Mouse (Mus musculus) forelimb bud, embryonic 11.5 days (tissue): Measurements from ENCODE around the gene Ireb2.
"Not testable (repeated sequence)": the region's sequence is repeated elsewhere in the genome, so short reads cannot be mapped to it uniquely, and the experiment has no call there.

Source experiments
- DNase-seq: peaks from one replicate; pipeline ENCODE4 v3.0.0-alpha.2; 2012; ENCODE audit warnings: low read depth, low spot score

The Ireb2 gene

DNA sequence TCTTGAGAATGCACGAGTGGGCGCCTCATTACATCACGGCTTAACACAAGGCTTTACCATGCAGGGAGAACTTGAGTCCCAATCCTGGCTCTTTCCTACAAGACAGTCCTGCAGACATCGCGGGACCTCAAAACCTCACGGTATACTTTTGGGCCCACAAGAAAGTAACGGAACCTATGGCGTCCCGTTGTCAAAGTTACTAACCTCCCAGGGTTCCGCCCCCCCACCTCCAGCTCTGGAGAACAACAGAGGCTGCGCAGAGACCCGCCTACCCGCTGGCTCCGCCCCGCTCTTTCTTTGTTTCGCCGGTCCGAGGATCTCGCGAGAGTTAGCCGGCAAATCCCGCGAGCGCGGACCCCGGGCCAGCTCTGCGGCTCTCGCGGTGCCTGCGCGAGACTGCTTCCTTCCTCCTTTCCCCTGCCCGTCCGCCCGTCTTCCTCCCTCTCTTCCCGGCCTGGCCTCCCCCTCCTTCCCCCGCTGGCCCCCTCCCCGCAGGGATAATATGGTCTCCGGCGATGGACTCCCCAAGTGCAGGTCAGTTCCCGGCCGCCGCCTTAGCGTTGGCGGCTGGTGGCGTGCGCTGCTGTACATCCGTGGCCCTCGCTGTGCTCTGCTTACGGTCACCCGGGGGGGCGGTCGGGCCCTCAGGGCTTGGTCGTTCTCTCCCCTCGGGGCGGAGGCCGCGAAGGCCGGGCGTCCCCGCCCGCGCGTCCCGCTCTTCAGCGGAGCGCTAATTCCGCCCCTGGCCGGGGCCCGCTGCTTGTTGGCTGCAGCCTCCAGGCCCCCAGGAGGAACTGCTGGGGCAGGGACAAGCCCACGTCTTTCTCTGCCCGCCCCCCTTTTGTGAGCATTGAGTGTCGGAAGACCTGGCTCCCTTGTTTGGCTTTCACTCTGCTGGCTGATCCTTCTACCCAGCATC is at the start of gene Ireb2:
Gene Ireb2 (plus strand): TSS at position 427 of the 919 bp plus-strand sequence.
- DNase-seq, result peak; percentile 99

GRCm38 (mm10) chr9:54816508-54817201 is 46.9 kb upstream of the Ireb2 start:
- DNase-seq, result peak; percentile 62

- peak; percentile 60 for DNase-seq
These were observed 42.0 kb upstream of the Ireb2 start for GRCm38 (mm10) chr9:54821442-54822100.

DNA sequence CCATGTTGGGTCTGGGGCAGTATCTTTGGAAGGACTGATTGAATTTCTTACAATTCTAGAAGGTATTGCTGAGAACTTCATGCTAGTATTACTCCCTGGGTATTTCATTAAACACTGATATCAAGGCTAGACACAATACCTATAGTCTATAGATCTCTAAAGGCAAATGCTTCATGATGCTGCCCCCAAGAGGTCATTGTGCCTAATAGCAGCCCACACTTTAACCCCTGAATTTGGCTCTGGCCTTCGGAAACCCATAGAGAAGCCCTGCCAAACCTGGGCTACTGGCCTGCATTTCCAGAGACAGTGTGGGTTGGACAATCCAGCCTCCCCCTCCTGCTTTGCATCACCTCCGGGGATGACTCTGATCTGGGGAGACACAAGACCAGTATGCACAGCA is 33.8 kb upstream of the Ireb2 start:
- peak; percentile 40 for DNase-seq

GRCm38 (mm10) chr9:54830624-54831023 is 33.0 kb upstream of the Ireb2 start:
- peak; percentile 49 for DNase-seq

- no peak for DNase-seq
These were observed 29.8 kb upstream of the Ireb2 start for GRCm38 (mm10) chr9:54833831-54834230.

DNA sequence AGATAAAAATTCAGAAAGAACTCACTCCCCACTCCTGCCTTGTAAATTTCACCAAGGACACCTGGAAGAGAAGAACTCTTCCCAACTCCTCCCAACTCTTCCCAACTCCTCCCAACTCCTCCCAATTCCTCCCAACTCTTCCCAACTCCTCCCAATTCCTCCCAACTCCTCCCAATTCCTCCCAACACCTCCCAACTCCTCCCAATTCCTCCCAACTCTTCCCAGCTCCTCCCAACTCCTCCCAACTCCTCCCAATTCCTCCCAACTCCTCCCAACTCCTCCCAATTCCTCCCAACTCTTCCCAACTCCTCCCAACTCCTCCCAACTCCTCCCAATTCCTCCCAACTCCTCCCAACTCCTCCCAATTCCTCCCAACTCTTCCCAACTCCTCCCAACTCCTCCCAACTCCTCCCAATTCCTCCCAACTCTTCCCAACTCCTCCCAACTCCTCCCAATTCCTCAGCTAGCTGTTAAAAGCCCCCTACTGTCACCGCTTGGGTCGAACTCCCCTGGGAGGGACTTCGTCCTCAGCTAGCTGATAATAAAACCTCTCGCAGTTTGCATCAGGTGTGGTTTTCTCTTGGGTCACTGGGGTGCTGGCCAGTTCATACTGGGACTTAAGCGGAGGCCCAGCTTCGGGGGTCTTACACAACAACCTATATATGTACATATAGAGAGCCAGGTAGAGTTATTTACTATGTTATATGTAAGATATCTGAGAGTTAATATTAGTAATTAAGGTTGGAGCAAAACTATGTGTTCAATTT is 27.5 kb upstream of the Ireb2 start:
- DNase-seq, result not testable (repeated sequence)

DNA sequence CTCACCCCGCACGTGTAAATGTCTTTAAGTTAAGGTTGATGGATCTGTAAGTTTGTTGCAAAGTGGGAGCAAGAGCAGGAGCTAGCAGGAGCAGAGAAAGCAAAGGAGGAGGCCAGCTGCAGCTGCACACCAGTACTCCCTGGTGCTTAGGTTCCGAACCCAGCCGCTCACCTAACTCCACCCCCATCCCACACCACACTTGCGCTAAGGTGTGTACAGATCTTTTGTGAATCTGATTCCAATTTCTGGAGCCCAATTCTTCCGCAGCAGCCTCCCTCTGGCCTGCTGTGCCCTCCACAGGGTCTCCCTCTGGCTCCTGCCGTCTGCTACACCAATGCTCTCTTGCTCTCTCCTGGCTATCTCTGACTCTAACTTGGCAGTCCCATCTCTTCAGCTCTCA is 25.8 kb upstream of the Ireb2 start:
- DNase-seq, result no peak

GRCm38 (mm10) chr9:54840145-54840544 is 23.4 kb upstream of the Ireb2 start:
- DNase-seq, result no peak

GRCm38 (mm10) chr9:54842311-54842710 is 21.3 kb upstream of the Ireb2 start:
- DNase-seq, result no peak

- no peak for DNase-seq
These were observed 19.7 kb upstream of the Ireb2 start for GRCm38 (mm10) chr9:54843887-54844286.

DNA sequence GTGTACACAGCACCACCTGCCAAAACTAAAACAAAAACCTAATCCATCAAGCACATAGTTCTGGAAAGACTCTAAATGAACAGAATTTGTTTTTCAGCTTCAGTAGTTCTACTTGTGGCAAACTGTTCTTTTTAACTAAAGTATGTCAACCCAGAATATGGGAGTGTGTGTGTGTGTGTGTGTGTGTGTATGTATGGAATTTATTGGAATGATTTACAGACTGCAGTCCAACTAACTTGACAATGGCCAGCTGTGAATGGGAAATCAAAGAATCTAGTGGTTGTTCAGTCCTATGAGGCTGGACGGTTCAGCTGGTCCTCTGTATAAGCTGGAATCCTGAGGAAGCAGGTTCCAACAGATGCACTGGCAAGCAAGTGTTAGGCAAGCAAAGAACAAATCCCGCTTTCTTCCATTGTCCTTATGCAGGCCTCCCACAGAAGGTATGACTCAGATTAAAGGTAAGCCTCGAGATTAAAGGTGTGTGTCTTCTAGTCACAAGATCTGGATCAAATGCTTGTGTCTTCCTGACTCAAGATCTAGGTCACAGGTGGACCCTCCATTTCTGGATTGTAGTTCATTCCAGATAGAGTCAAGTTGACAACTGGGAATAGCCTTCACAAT is 18.9 kb upstream of the Ireb2 start:
- DNase-seq, result peak; percentile 37

GRCm38 (mm10) chr9:54848203-54848602 is 15.4 kb upstream of the Ireb2 start:
- DNase-seq, result no peak

DNA sequence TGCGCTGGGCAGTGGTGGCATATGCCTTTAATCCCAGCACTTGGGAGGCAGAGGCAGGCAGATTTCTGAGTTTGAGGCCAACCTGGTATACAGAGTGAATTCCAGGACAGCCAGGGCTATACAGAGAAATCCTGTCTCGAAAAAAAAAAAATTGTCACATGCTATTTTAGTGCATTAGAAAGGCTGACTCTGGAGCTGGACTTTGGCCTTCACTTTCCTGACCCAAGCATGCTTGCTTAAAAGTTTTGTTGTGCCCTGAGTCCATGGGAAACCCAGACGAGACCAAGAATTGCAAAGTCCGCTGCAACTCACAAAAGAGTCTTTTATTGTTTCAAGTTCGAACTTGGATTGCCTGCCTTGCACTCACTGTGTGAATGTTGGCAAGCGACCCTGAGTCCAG is 10.6 kb upstream of the Ireb2 start:
- DNase-seq, result not testable (repeated sequence)

DNA sequence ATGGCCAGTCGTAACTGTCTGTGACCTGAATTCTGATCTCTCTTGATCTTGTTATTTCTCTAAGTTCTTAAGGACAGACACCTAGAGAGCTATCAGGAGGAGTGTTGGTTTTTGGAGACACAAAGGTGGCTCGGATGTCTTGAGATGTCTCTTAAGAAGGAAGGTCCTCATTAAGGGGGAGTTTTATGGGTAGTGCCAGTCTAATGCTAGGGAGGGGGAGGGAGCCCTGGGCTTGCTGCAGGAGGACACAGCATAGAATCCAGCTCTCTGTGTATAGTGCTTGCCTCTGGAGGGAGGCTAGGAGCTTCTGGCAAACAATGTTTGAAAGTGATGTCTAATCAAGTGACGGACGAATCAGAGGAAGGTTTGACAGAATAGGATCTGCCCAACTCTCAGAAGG is 10.0 kb upstream of the Ireb2 start:
- DNase-seq, result peak; percentile 27

DNA sequence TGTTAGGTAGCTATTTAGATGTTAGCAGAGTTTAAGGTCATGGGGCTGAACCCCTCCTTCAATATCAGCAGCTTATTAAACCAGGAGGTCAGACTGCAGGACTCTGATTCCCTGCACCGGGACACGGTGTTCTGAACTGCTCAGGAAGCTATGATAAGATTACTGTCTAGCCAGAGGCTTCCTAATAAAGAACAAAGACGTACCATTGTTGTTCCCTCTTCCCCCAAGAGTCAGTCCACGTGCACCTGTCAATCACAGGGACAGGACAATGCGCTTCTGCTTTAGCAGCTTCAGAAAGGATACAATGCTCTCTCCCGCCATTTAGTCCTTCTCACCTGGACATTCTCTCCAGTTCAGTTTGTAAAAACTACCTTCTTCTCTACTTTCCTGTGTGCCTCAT is 8.0 kb upstream of the Ireb2 start:
- no peak for DNase-seq

GRCm38 (mm10) chr9:54856121-54856520 is 7.5 kb upstream of the Ireb2 start:
- DNase-seq, result no peak

DNA sequence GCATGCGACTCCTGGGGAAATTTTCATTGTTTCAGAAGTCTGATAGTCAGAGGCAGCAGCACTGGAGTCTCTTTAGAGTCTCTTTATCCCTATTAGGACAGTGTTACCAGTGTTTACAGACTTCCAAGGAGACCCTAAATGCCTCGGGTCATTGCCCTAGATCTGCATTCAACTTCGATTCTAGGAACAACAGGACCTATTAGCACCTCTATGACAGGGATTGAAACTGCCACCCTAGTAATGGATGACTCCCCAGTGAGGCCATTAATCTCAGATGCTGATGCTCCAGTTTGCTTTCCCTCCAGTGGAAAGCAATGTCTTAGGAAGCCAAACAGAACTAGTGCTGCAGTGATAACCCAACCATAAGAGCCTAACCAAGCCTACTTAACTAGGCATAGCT is 6.1 kb upstream of the Ireb2 start:
- DNase-seq, result no peak

GRCm38 (mm10) chr9:54860526-54860925 is 3.1 kb upstream of the Ireb2 start:
- no peak for DNase-seq

GRCm38 (mm10) chr9:54878759-54879158 is 15.2 kb downstream of the Ireb2 start:
- no peak for DNase-seq

GRCm38 (mm10) chr9:54892111-54892510 is 28.5 kb downstream of the Ireb2 start:
- no peak for DNase-seq
